Mouse (Mus musculus) liver, embryonic 14.5 days (tissue): ENCODE measurements around the gene Pemt.

Experiments used
- CTCF ChIP-seq: IDR thresholded peaks from 2 replicates; pipeline ENCODE4 v1.5.1; 2016; ENCODE audit warnings: antibody characterized with exemption, low read depth, control low read depth
- EP300 ChIP-seq: IDR thresholded peaks from 2 replicates; pipeline ENCODE4 v1.6.1; 2016; ENCODE audit warnings: antibody characterized with exemption, low read depth

DNA sequence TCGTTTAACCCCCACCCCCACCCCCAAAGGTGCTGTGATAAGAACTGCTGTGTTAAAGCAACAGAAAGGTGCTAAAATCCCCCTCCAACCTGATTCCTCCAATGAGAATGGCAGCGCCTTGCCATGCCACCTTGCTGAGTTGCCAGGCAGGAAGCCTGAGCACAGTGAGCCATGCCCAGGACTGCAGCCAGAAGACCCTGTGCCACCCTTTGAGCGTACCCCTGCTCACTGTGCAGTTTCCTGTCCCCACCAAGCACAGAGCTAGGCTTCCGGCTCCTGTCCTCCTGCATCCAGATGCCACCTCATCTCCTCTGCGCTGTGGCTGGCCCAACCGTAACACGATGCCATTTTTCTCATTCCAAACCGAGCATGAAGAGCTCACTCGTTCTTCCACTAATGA is 16.3 kb downstream of the Pemt start:
- TF ChIP-seq CTCF: no peak
- no peak for TF ChIP-seq EP300
